Mouse (Mus musculus) thymus, adult 2 months (tissue): ENCODE data around the gene Cntnap2. TPM values are rescaled to one million over a fixed set of nuclear protein-coding genes. Genes with fewer than 3 reads are reported as not detected.

Source experiments
- DNase-seq: peaks from one replicate; pipeline ENCODE4 v3.0.0; 2021
- H3K27ac ChIP-seq: fragments of 200-500 bp; 2 replicates; pipeline ENCODE4 v1.5.1; 2012; ENCODE audit warnings: low read length, control low read depth; ENCODE audit not compliant: control insufficient read depth, insufficient read depth
- H3K27me3 ChIP-seq: fragments of 200-500 bp; 2 replicates; pipeline ENCODE4 v1.6.1; 2012; ENCODE audit warnings: mild to moderate bottlenecking, low read length, moderate library complexity, mixed read lengths; ENCODE audit not compliant: control insufficient read depth, insufficient read depth
- H3K36me3 ChIP-seq: fragments of 200-500 bp; 2 replicates; pipeline ENCODE4 v1.6.1; 2012; ENCODE audit warnings: mild to moderate bottlenecking, low read length, moderate library complexity; ENCODE audit not compliant: control insufficient read depth, insufficient read depth
- H3K4me1 ChIP-seq: fragments of 200-500 bp; replicated peaks from 2 replicates; pipeline ENCODE4 v1.6.1; 2012; ENCODE audit warnings: low read length; ENCODE audit not compliant: control insufficient read depth, insufficient read depth
- H3K4me3 ChIP-seq: fragments of 200-500 bp; 2 replicates; pipeline ENCODE4 v1.5.1; 2012; ENCODE audit warnings: mild to moderate bottlenecking, low read length, control low read depth, moderate library complexity; ENCODE audit not compliant: control insufficient read depth, insufficient read depth
- CTCF ChIP-seq: fragments of 200-500 bp; IDR thresholded peaks from 2 replicates; pipeline ENCODE4 v1.5.1; 2012; ENCODE audit warnings: mild to moderate bottlenecking, control low read depth, low read length, moderate library complexity, borderline replicate concordance; ENCODE audit not compliant: control insufficient read depth, poor library complexity, insufficient read depth; ENCODE audit errors: extremely low read depth
- POLR2A ChIP-seq: fragments of 200-500 bp; IDR thresholded peaks from 2 replicates; pipeline ENCODE4 v1.6.1; 2012; ENCODE audit warnings: mild to moderate bottlenecking, low read length, control low read depth, moderate library complexity; ENCODE audit not compliant: control insufficient read depth, poor library complexity, insufficient read depth; ENCODE audit errors: extremely low read depth
- WGBS: fragments of 180-500 bp; shearing (Covaris S2); methylation state at CpG from one replicate; pipeline ENCODE4 v1.1.7; 2018; 5-methylcytosine and 5-hydroxymethylcytosine counted together
- polyA plus RNA-seq: library from polyadenylated mRNA; depleted of rRNA; stranded (reverse); fragments of >200 nt; gene quantifications from 2 replicates; pipeline ENCODE4 v1.2.3, GENCODE M21; 2012

The Cntnap2 gene
- polyA plus RNA-seq, 1 experiment: 1.0 TPM

DNA sequence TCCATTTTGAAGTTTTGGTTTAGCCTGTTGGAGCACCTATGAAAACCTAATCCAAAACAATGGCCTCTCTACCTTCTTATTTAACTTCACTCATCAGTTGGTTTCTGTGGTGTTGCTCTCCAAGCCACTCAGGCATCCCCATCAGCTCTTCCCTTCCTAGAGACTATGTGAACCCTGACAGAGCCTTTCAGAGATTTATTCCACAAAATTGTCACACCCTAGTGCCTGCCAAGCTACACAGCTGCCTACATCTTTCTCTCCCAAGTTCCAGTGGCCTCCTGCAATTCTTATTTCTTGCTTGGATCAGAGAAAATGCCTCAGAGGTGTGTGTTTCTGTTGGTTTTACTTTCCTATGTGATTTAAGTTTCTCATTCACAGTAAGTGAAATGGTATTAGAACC is 1674.6 kb downstream of the Cntnap2 start:
- Histone ChIP-seq H3K27ac (no peak overlapping the region), H3K4me3 (no peak overlapping the region), H3K4me1 (no peaks in the 10 kb centered on the region), H3K36me3 (no peaks in the 10 kb centered on the region), H3K27me3 (no peaks in the 10 kb centered on the region)
- no peak for DNase-seq
- TF ChIP-seq POLR2A: no peak

DNA sequence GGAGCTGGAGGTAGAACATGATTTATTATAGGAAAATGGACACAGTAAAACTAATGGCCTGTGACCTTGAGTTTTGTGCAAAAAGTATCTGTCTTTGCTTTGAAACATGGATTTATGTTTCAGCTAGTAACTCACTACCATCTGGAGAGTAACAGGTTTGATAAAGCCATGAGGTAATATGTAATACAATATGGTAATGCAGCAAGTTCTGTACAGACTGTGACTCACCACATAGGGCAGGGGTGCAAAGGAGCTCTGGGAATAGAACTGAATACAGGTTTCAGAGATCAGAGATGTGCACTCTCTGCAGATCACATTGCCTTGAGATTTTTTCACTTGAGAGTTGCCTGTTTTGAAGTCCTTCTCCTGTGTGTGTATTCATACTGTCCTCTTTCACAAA is 1689.3 kb downstream of the Cntnap2 start:
- no peaks in the 10 kb centered on the region for H3K36me3 ChIP-seq
- DNase-seq: no peak
- no peaks in the 10 kb centered on the region for H3K4me1 ChIP-seq
- no peak overlapping the region for H3K27ac ChIP-seq
- TF ChIP-seq POLR2A (no peak), CTCF (no peak)
- no peak overlapping the region for H3K4me3 ChIP-seq
- H3K27me3 ChIP-seq: no peaks in the 10 kb centered on the region

DNA sequence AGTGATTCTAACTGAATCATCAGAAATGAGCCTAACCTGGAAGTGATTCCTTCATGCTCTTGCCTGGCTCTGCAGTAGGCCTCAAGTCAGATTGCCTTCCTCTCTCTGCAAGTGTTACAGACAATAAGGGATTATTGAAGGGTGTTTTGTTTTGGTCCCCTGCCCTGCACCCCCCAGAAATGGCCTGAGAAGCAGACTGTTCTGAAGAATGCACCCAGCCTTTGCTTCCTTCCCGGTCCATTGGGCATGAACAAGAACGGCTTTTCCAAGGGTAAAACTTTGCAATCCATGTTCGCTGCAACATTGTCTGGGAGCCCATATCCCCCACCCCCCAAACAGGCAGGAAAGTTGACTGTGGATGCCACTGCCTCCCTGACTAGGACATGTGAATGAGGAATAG is 1704.3 kb downstream of the Cntnap2 start:
- Histone ChIP-seq H3K27ac (no peak overlapping the region), H3K4me3 (no peak overlapping the region), H3K4me1 (no peaks in the 10 kb centered on the region), H3K36me3 (no peaks in the 10 kb centered on the region), H3K27me3 (no peaks in the 10 kb centered on the region)
- no peak for TF ChIP-seq CTCF
- TF ChIP-seq POLR2A: no peak
- DNase-seq: no peak
- WGBS: 93% methylated on average over 3 of the region's 3 CpGs

DNA sequence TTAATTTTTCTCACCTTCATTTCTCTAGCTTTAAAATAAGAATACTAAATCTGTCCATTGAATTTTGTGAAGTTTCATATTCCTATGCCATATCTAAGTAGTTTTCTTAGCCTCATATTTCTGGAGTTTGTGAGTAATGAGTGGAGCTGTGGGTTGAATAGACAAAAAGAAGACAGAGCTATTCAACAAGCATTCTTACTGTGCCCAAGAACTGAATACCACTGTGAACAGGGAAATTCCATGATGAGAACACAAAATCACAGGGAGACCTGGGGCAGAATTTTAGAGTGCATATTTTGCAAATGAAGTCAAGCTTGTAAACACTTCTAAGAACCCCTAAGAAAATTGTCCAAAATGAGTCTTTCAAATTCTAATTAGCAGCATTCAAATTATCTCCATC is 1715.4 kb downstream of the Cntnap2 start:
- H3K4me1 ChIP-seq: no peaks in the 10 kb centered on the region
- TF ChIP-seq CTCF (no peak), POLR2A (no peak)
- no peaks in the 10 kb centered on the region for H3K36me3 ChIP-seq
- H3K27ac ChIP-seq: no peak overlapping the region
- DNase-seq: no peak
- no peaks in the 10 kb centered on the region for H3K27me3 ChIP-seq
- no peak overlapping the region for H3K4me3 ChIP-seq

DNA sequence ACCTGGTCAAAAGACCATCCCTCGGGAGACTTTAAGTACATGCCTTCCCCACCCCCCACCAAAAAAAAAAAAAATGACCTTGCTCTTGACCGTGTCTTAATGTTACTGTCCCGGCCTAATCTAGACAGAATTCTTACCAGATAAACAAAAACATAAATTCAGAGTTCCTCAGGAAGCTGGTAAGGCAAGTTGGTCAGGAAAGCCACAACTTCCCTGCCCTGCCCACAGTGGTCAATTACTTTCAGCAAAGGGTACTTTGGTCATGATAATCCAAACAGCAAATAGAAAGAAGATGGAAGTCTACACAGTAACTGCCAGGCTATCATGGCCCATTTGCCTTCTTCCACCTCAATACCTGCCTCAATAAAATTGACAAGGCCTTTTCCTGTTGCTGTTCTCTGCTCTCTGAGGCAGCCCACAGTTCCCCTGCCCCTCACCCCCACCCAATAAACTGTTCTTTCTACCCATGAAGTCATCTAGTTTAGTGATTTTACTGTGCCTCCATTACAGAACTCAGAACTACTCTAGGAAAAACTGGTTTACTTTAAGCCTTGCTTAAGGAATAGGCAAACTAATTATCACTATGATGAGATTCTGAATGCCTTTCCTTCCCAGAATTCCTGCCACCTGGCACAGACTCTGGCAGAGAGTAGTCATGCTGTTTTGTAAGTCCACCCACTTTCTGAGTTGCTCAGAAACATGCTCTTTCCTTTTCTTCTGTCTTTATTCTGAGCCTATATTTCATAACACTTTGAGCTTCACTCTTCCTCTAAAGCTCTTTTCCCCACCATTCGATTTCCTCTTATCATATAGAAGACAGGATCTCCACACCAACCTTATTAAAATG is 1743.3 kb downstream of the Cntnap2 start:
- Histone ChIP-seq H3K4me1 (no peaks in the 10 kb centered on the region), H3K36me3 (no peaks in the 10 kb centered on the region), H3K27ac (no peak overlapping the region), H3K27me3 (no peaks in the 10 kb centered on the region), H3K4me3 (no peak overlapping the region)
- no peak for TF ChIP-seq CTCF
- TF ChIP-seq POLR2A: no peak
- 48% methylated on average over 4 of the region's 4 CpGs for WGBS
- DNase-seq: no peak

DNA sequence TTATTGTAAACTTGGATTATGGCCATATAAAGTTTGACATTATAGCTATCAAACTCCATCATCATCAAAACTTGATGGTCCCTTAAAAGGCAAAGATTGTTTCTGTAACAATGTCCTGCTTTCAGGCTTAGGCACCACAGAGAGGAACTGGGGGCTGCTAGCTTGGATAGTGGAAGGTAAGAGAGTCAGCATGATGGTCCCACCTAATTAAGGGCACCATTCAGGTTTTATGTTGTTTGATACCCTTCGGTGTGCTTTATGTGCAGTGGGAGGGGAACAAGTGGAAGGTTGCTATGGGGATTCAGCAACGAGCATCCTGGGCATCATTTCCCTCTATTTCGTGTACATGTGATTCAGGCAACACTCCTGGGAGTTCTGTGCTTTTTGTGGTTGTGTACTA is 1797.5 kb downstream of the Cntnap2 start:
- H3K27me3 ChIP-seq: no peaks in the 10 kb centered on the region
- no peaks in the 10 kb centered on the region for H3K4me1 ChIP-seq
- H3K4me3 ChIP-seq: no peak overlapping the region
- WGBS: 82% methylated on average over 3 of the region's 3 CpGs
- no peak overlapping the region for H3K27ac ChIP-seq
- no peak for TF ChIP-seq CTCF
- no peak for TF ChIP-seq POLR2A
- H3K36me3 ChIP-seq: no peaks in the 10 kb centered on the region
- no peak for DNase-seq

DNA sequence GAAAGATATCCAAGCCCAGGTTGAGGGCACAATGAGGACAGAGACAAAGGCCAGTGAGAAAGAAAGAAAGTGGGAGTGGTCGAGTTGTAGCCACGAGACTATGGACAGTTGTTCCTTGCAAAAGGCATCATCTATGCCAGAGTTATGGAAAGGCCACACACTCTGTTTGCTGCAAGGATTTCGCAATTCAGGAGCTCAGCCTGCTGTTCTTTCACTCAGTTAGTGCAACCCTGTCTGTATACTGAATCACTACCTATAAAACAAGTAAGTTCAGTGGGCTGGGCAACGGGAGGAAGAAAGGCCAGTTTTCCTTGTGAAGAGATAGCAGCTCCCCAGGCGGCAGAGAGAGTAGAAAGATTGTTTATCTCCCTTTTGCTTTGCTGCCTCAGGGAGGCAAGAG is 1801.9 kb downstream of the Cntnap2 start:
- Histone ChIP-seq H3K27ac (no peak overlapping the region), H3K27me3 (no peaks in the 10 kb centered on the region), H3K36me3 (no peaks in the 10 kb centered on the region), H3K4me3 (no peak overlapping the region), H3K4me1 (no peaks in the 10 kb centered on the region)
- DNase-seq: no peak
- TF ChIP-seq CTCF: no peak
- TF ChIP-seq POLR2A: no peak
- WGBS: 70% methylated on average over 5 of the region's 5 CpGs
